Mouse (Mus musculus): ENCODE data around the gene Kcnh8. TPM values are rescaled to one million over a fixed set of nuclear protein-coding genes. Genes with fewer than 3 reads are reported as not detected.

Kcnh8 gene
- not detected for polyA plus RNA-seq (2017; shearing (Covaris generic))

DNA sequence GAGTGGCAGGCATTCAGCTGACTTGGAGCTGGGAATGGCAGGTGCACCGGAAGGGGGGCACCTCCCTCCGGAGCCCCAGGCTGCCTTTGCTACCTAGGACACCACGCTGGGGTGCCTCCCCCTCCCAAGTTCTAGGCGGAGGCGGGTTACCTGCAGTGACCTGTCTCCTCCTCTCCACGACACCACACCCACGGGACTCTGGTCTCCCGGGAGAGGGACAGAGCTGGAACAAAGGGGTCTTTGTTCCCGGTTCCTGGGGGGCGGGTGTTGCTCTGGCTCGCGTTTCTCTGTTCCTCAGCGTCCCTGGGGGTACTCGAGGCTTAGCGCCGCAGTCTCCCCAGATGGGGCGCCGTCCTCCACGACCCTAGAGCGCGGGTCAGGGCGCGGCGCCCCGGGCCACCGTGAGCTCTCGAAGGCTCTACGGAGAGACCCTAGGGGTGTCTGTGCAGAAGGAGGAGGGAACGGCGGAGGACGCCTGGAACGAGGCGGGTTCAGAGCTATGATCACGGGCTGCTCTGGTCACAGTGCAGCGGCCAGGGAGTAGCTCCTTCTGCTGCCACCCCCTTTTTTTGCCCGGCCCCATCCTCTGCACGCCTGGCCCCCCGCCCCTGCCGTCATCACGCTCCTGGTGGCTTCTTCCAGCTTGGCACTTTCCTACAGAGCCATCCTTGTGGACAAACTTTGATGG is at the start of gene Kcnh8:
Kcnh8 (plus strand) TSS at position 617 of the 688 bp plus-strand sequence.

